Mouse (Mus musculus) embryonic facial prominence, embryonic 14.5 days (tissue): ENCODE data around the gene Tuba4a. TPM values are rescaled to one million over a fixed set of nuclear protein-coding genes. Genes with fewer than 3 reads are reported as not detected.
A peak's percentile ranks its signal among the peaks of the same experiment; 100 is the strongest.

ENCODE experiments used
- ATAC-seq: fragments of 200-750 bp; cut with Nextera tagmentation; 2 replicates; pipeline ENCODE4 v1.8.0; 2017; ENCODE audit warnings: low read depth, moderate number of reproducible peaks, moderate TSS enrichment
- DNase-seq: peaks from one replicate; pipeline ENCODE4 v3.0.0-alpha.2; 2015; ENCODE audit warnings: low spot score
- H3K27ac ChIP-seq: fragments of 300-500 bp; sonication (generic); replicated peaks from 2 replicates; pipeline ENCODE4 v1.5.1; 2014; ENCODE audit warnings: low read depth, mild to moderate bottlenecking, low read length, moderate library complexity
- H3K27me3 ChIP-seq: fragments of 300-500 bp; sonication (generic); replicated peaks from 2 replicates; pipeline ENCODE4 v1.6.1; 2014; ENCODE audit warnings: low read length; ENCODE audit not compliant: control insufficient read depth, insufficient read depth
- H3K36me3 ChIP-seq: fragments of 300-500 bp; sonication (generic); 2 replicates; pipeline ENCODE4 v1.6.1; 2014; ENCODE audit warnings: low read length, mixed read lengths; ENCODE audit not compliant: control insufficient read depth, insufficient read depth
- H3K4me1 ChIP-seq: fragments of 300-500 bp; sonication (generic); 2 replicates; pipeline ENCODE4 v1.6.1; 2014; ENCODE audit warnings: antibody characterized with exemption, low read length; ENCODE audit not compliant: control insufficient read depth, insufficient read depth
- H3K4me2 ChIP-seq: fragments of 300-500 bp; sonication (generic); 2 replicates; pipeline ENCODE4 v1.6.1; 2014; ENCODE audit warnings: low read depth, mild to moderate bottlenecking, low read length, moderate library complexity, mixed read lengths
- H3K4me3 ChIP-seq: fragments of 300-500 bp; sonication (generic); 2 replicates; pipeline ENCODE4 v1.5.1; 2014; ENCODE audit warnings: low read depth, mild to moderate bottlenecking, low read length
- H3K9ac ChIP-seq: fragments of 300-500 bp; sonication (generic); 2 replicates; pipeline ENCODE4 v1.6.1; 2014; ENCODE audit warnings: low read depth, mild to moderate bottlenecking, low read length, moderate library complexity, mixed read lengths
- H3K9me3 ChIP-seq: fragments of 300-500 bp; sonication (generic); 2 replicates; pipeline ENCODE4 v1.6.1; 2016; ENCODE audit warnings: low read length; ENCODE audit not compliant: control insufficient read depth
- WGBS: fragments of 180-500 bp; shearing (Covaris S2); extraction: QIAGEN DNeasy Blood & Tissue Kit; methylation state at CpG from one replicate; pipeline ENCODE4 v1.1.7; 2014; 5-methylcytosine and 5-hydroxymethylcytosine counted together
- polyA plus RNA-seq: library from polyadenylated mRNA; unstranded; fragments of >200 nt; fragmentation: Nextera tagmentation; extraction: Ambion mirVana; gene quantifications from 2 replicates; pipeline ENCODE4 v1.2.1, GENCODE M21; 2014

Gene Tuba4a
- polyA plus RNA-seq, 1 experiment from 2014 or later = 76.1 TPM

DNA sequence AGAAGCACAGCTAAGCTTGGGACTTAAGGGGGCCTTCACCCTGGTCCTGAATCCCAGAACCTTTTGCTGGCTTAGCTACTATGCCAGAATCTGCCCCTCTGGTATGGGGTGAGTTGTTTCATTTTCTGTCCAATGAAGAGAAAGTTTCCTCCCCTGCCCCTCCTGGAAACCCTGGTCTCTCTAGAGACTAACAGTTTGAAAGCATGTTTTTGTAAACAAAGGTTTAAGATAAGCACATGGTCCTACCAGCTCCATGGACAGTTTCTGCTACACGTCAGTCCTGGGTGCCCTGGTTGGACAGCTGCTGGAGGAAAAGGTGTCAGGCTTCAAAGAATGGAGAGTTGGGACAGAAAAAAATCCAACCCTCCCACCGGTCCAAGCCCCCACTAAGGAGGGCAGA is 29.1 kb downstream of the Tuba4a start:
- no peak overlapping the region for H3K27ac ChIP-seq
- ATAC-seq (no peak), DNase-seq (no peak)
- 0 out of 2 replicates have a peak overlapping the region, but pooled peaks have one; percentile 77 for H3K4me3 ChIP-seq
- peak overlapping the region; percentile 91 for H3K4me2 ChIP-seq
- peaks cover 17% of the 10 kb centered on the region for H3K4me1 ChIP-seq
- WGBS = 62% methylated on average over 2 of the region's 2 CpGs
- no peaks in the 10 kb centered on the region for H3K27me3 ChIP-seq
- H3K36me3 ChIP-seq = peaks cover 44% of the 10 kb centered on the region
- no peaks in the 10 kb centered on the region for H3K9me3 ChIP-seq
- H3K9ac ChIP-seq = peak overlapping the region; percentile 90; the same call in 1 of the 2 replicates

DNA sequence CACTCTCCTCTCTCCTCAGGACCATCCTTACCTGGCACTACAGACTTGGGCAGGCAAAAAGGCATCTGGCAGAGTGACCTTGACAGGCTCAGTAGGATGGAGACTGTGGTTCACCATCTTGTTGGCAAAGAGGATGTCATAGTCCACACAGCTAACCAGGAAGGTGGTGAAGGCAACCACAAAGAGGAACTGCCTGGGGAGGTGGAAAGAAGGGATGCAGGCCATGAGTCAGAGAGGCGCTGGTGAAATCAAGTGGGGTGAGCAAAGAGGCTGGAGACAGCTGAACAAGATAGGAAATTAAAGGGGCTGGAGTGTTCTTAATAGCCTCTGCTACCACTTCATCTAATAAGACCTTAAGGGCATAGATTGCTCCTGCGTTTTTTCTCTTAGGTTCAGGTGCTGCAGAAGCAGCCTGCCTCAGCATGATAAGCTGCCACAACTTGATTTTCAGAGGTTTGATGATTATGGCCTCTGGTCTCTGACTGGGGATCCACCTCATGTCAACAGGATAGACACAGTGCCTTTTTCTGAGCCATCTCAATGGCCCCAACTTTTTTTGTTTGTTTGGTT is 31.7 kb downstream of the Tuba4a start:
- Histone ChIP-seq H3K27ac (no peak overlapping the region), H3K27me3 (no peaks in the 10 kb centered on the region), H3K36me3 (peaks cover 58% of the 10 kb centered on the region), H3K9me3 (no peaks in the 10 kb centered on the region), H3K4me2 (no peak overlapping the region), H3K9ac (no peak overlapping the region), H3K4me3 (no peak overlapping the region), H3K4me1 (peaks cover 13% of the 10 kb centered on the region)
- no peak for DNase-seq
- ATAC-seq = no peak
- WGBS = 94% methylated on average over 2 of the region's 2 CpGs

DNA sequence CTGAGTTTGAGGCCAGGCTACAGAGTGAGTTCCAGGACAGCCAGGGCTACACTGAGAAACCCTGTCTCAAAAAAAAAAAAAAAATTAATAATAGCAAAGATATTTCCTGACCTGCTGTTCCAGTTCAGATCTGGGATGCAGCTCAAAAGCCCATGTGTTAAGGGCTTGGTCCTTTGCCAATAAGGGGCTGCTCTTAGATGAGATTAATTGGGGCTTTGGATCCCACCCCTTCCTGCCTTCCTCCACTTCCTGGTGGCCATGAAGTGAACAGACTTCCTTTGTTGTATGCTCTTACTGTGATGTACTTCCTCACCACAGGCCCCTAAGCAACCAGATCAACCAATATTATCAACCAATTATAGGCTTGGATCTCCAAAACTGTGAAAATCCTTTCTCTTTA is 32.5 kb downstream of the Tuba4a start:
- H3K4me2 ChIP-seq = no peak overlapping the region
- H3K9ac ChIP-seq = no peak overlapping the region
- DNase-seq (peak; percentile 47), ATAC-seq (no peak)
- H3K9me3 ChIP-seq = no peaks in the 10 kb centered on the region
- no peak overlapping the region for H3K4me3 ChIP-seq
- H3K4me1 ChIP-seq = peaks cover 11% of the 10 kb centered on the region
- no peaks in the 10 kb centered on the region for H3K27me3 ChIP-seq
- H3K36me3 ChIP-seq = peaks cover 67% of the 10 kb centered on the region
- H3K27ac ChIP-seq = no peak overlapping the region

DNA sequence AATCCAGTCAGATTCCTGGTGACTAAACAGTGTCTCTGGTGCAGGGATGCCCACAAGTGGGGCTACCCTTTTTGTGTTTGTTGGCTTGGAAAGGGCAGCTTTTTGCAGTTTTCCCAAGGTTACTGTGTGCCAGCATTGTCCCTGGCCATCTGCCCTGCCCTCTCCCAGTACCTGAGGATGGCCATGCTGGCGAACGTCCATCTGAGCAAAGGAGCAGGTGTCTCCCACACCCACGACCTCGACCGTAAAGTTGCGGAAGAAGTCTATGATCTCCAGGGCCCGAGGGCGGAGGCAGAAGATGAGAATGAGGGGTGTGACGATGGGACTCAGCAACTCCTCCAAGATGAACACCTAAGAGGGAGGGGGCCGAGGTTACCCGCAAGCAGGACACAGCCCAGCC is 34.2 kb downstream of the Tuba4a start:
- no peak for ATAC-seq
- Histone ChIP-seq H3K27ac (no peak overlapping the region), H3K27me3 (no peaks in the 10 kb centered on the region), H3K4me3 (no peak overlapping the region), H3K9ac (no peak overlapping the region), H3K36me3 (peaks cover 74% of the 10 kb centered on the region), H3K4me1 (peaks cover 2% of the 10 kb centered on the region; the same call in 1 of the 2 replicates), H3K9me3 (no peaks in the 10 kb centered on the region), H3K4me2 (no peak overlapping the region)
- 93% methylated on average over 11 of the region's 11 CpGs for WGBS
- no peak for DNase-seq

DNA sequence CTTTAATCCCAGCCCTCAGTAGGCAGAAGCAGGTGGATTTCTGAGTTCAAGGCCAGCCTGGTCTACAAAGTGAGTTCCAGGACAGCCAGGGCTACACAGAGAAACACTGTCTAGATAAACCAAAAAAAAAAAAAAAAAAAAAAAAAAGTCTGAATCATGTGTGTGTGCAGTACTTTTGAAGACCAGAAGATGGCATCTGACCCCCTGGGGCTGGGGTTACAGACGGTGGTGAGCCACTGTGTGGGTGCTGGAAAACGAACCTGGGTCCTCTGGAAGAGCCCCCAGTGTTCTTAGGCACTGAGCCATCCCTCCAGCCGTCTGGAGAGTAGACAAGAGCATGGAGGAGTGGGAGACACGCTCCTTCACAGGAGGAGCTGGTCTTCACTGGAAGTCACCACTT is 37.5 kb downstream of the Tuba4a start:
- H3K9ac ChIP-seq = no peak overlapping the region
- no peak overlapping the region for H3K4me2 ChIP-seq
- DNase-seq = no peak
- peaks cover 59% of the 10 kb centered on the region for H3K36me3 ChIP-seq
- no peak for ATAC-seq
- 49% methylated on average over 4 of the region's 4 CpGs for WGBS
- H3K27me3 ChIP-seq = no peaks in the 10 kb centered on the region
- H3K4me1 ChIP-seq = peaks cover 6% of the 10 kb centered on the region
- H3K9me3 ChIP-seq = no peaks in the 10 kb centered on the region
- H3K27ac ChIP-seq = no peak overlapping the region
- no peak overlapping the region for H3K4me3 ChIP-seq

DNA sequence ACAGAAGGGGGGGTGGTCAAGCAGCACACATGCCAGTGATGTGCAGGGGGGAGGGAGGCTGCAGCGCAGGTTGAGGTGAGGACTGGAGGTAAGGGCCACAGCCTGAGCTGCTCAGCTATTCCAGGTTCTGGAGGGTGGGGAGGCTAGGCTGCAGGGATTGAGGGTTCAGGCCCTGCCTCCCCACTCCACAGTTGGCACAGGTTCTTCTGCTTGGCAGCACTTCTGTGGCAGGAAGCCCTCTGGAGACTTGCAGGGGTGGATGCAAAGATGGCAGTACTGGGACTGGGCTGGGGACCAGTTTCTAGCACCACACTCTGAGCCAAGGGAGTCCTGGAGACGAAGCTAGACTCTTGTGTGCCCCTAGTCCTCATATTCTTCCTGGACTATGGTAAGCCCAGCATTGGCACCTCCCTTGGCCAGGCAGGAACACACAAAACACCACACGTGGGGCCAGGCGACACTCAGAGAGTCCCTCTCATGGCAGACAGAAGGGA is 38.2 kb downstream of the Tuba4a start:
- H3K4me1 ChIP-seq = peaks cover 6% of the 10 kb centered on the region
- 81% methylated on average over 4 of the region's 4 CpGs for WGBS
- ATAC-seq = no peak
- no peak overlapping the region for H3K9ac ChIP-seq
- peaks cover 59% of the 10 kb centered on the region for H3K36me3 ChIP-seq
- H3K9me3 ChIP-seq = no peaks in the 10 kb centered on the region
- no peak for DNase-seq
- H3K4me3 ChIP-seq = no peak overlapping the region
- no peak overlapping the region for H3K27ac ChIP-seq
- H3K4me2 ChIP-seq = no peak overlapping the region
- no peaks in the 10 kb centered on the region for H3K27me3 ChIP-seq

DNA sequence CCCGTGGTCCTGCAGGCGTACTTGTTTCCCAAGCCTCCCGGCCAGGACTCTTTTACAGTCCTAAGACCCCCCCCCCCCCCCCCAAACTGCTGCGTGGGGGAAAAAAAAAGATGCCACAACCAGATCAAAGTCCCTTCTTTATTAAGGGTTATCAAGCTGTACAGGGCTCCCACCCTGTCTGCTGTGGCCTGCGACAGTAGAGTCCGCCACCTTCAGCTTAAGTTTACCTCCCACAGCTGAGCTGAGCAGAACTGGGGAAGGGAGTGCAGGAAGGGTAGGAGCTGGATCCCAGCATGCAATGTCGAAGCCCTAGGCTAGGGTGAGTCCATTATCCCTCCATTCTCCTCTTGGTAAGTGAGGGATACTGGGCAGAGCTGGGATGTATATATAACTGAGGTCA is 38.9 kb downstream of the Tuba4a start:
- peaks cover 6% of the 10 kb centered on the region for H3K4me1 ChIP-seq
- H3K4me2 ChIP-seq = peak overlapping the region; percentile 99
- H3K27me3 ChIP-seq = no peaks in the 10 kb centered on the region
- H3K9ac ChIP-seq = no peak overlapping the region
- peak overlapping the region; percentile 56 for H3K4me3 ChIP-seq
- DNase-seq (no peak), ATAC-seq (no peak)
- no peak overlapping the region for H3K27ac ChIP-seq
- no peaks in the 10 kb centered on the region for H3K9me3 ChIP-seq
- peaks cover 59% of the 10 kb centered on the region for H3K36me3 ChIP-seq
- WGBS = 42% methylated on average over 6 of the region's 7 CpGs

DNA sequence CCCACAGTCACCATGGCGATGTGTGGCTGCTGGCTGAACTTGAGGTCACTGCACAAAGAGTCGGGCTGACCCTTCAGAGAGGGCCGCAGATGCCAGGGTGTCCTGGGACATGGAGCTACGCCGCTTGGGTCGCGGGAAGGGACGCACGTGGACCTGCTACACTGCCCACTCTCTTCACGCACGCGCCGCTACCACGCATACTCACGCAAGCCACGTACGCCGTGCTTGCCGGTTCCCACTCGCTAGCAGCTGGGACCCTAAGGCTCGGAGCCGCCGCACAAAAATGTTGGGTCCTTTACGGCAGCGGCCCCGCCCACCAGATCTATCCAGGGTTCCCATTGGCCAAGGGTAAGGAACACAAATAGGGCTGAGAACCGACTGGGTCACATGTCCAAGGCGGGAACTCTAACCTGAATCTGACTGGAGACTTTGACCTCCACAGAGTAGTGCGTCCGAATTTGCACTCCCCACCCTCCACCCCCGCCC is 39.5 kb downstream of the Tuba4a start, which contains the start of gene Abcb6:
TSS of gene Abcb6 (minus strand) at position 288 of the 486 bp plus-strand sequence.
- Histone ChIP-seq H3K9ac (peak within 1 kb of the TSS; percentile 68), H3K4me1 (peaks cover 6% of the 10 kb centered on the region), H3K27me3 (no peaks in the 10 kb centered on the region), H3K9me3 (no peaks in the 10 kb centered on the region), H3K4me3 (peak within 1 kb of the TSS; percentile 56), H3K27ac (no peak within 1 kb of the TSS), H3K36me3 (peaks cover 57% of the 10 kb centered on the region), H3K4me2 (peak within 1 kb of the TSS; percentile 99)
- peak; percentile 98 for ATAC-seq
- under 1% methylated on average over 27 of the region's 31 CpGs for WGBS
- DNase-seq = peak; percentile 96
